Mouse (Mus musculus): Measurements from ENCODE around the gene Ccdc24. TPM values are rescaled to one million over a fixed set of nuclear protein-coding genes. Genes with fewer than 3 reads are reported as not detected.
A peak's percentile ranks its signal among the peaks of the same experiment; 100 is the strongest.

The Ccdc24 gene
- polyA plus RNA-seq, 1 experiment = 15.4 TPM

DNA sequence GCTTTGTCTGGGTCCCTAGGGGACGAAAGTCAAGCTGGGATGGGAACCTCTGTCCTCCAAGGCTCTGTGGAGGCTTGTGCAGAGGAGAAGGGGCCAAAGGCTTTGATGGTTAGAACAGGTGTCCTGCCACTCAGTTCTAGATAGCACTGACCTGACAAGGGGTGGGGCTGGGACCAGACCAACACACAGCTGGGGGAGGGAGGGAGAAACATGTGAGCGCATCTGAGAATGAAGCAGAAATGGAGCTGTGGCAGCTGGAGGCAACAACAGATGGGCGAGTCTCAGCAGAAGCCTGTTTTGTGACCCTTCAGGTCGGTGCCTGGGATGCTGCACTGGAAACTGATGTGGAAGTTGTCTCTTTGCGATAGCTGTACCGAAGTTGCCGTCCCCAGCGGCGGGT, 3.0 kb downstream of the Ccdc24 start:
- no peak for TF ChIP-seq CTCF (IDR thresholded peaks at IDR 0.05; ENCODE audit: insufficient read depth, low read length)
- no peak for DNase-seq
- 68% methylated on average over 9 of the region's 9 CpGs for WGBS
- Histone ChIP-seq H3K4me3 (replicated peaks; ENCODE audit: extremely low read depth, low read depth, low read length) (no peak overlapping the region), H3K4me1 (ENCODE audit: control insufficient read depth, insufficient read depth, low read length) (0 out of 2 replicates have a peak, but pooled peaks cover 2% of the 10 kb centered on the region)

DNA sequence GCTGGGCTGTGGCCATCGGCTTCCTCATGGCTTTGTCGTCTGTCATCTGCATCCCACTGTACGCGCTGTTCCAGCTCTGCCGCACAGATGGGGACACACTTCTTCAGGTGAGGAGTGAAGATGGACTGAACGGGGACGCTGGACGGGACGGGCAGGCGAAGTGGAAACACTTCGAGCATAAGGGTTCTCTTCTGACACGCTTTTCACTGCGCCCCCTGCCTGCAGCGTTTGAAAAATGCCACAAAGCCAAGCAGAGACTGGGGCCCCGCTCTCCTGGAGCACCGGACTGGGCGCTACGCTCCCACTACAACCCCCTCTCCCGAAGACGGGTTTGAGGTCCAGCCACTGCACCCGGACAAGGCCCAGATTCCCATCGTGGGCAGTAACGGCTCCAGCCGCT, 4.5 kb downstream of the Ccdc24 start:
- TF ChIP-seq CTCF (IDR thresholded peaks at IDR 0.05; ENCODE audit: insufficient read depth, low read length) (peak; percentile 66), POLR2A (IDR thresholded peaks at IDR 0.05; ENCODE audit: borderline replicate concordance, extremely low read depth, low read depth, low read length) (no peak)
- H3K4me3 ChIP-seq (replicated peaks; ENCODE audit: extremely low read depth, low read depth, low read length) = no peak overlapping the region
- H3K4me1 ChIP-seq (ENCODE audit: control insufficient read depth, insufficient read depth, low read length) = 0 out of 2 replicates have a peak, but pooled peaks cover 2% of the 10 kb centered on the region
- DNase-seq = peak; percentile 68
- WGBS = 21% methylated on average over 24 of the region's 24 CpGs

DNA sequence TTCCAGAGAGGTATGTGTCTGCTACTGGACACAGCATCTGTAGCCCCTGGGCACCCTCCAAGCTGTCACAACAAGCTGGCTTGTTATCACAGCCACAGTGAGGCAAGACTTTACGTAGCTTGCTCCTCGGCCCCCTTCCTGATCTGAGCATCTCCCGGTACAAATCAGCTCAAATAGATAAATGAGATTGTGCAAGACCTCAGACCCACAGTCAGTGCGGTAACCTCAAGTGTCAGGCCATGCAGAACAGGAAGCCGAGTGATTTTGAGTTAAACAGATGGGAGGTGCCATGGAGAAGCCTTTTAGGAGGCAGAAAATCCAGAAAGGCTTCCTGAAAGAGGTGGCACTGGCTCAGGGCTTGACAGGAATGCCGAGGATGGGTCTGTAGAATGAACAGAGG, 5.4 kb downstream of the Ccdc24 start:
- 61% methylated on average over 6 of the region's 6 CpGs for WGBS
- Histone ChIP-seq H3K4me1 (ENCODE audit: control insufficient read depth, insufficient read depth, low read length) (0 out of 2 replicates have a peak, but pooled peaks cover 2% of the 10 kb centered on the region), H3K4me3 (replicated peaks; ENCODE audit: extremely low read depth, low read depth, low read length) (no peak overlapping the region)
- TF ChIP-seq POLR2A (IDR thresholded peaks at IDR 0.05; ENCODE audit: borderline replicate concordance, extremely low read depth, low read depth, low read length) = no peak
- no peak for TF ChIP-seq CTCF (IDR thresholded peaks at IDR 0.05; ENCODE audit: insufficient read depth, low read length)
- no peak for DNase-seq

DNA sequence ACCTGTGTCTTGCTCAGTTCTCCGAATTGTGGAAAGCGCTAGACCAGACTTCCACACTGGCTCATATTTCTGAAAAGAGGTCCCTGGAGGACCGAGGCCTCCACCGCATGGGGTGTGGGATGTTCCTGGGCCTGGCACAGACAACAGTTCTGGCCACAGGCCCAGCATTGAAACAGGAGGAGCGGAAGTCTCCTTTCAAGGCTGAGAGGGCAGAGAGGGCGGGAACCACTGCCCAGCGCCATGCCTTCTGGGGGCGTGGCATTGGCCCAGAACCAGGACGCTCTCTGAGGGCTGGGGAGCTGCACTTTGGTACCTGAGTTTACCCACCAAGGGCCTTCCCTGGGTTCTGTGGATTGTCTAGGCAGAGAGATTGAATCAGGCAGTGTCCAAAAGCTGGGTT, 6.3 kb downstream of the Ccdc24 start:
- Histone ChIP-seq H3K4me3 (replicated peaks; ENCODE audit: extremely low read depth, low read depth, low read length) (no peak overlapping the region), H3K4me1 (ENCODE audit: control insufficient read depth, insufficient read depth, low read length) (0 out of 2 replicates have a peak, but pooled peaks cover 2% of the 10 kb centered on the region)
- 21% methylated on average over 9 of the region's 9 CpGs for WGBS
- TF ChIP-seq CTCF (IDR thresholded peaks at IDR 0.05; ENCODE audit: insufficient read depth, low read length) = no peak
- TF ChIP-seq POLR2A (IDR thresholded peaks at IDR 0.05; ENCODE audit: borderline replicate concordance, extremely low read depth, low read depth, low read length) = no peak
- peak; percentile 79 for DNase-seq

DNA sequence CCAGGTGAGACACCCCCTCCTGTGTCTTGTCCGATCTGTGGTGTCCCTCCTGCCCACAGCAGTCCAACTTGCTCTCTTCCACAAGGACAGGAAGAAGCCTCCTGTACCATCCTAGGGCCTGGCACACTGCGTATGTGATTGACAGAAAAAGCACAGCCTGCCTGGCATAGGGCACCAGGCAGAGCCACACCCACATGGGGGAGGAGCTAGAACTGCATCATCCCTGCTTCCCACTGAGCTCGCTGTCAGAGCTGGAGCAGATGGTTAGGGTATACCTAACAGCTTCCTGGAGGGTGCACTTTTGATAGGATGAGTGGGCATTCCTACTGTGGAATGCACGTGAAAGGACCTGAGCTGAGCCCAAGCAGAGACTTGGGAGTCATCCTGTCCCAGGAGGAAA, 9.5 kb downstream of the Ccdc24 start:
- Histone ChIP-seq H3K4me3 (replicated peaks; ENCODE audit: extremely low read depth, low read depth, low read length) (no peak overlapping the region), H3K4me1 (ENCODE audit: control insufficient read depth, insufficient read depth, low read length) (0 out of 2 replicates have a peak, but pooled peaks cover 2% of the 10 kb centered on the region)
- no peak for DNase-seq
- WGBS = 46% methylated on average over 4 of the region's 4 CpGs
- TF ChIP-seq CTCF (IDR thresholded peaks at IDR 0.05; ENCODE audit: insufficient read depth, low read length) (no peak), POLR2A (IDR thresholded peaks at IDR 0.05; ENCODE audit: borderline replicate concordance, extremely low read depth, low read depth, low read length) (no peak)

DNA sequence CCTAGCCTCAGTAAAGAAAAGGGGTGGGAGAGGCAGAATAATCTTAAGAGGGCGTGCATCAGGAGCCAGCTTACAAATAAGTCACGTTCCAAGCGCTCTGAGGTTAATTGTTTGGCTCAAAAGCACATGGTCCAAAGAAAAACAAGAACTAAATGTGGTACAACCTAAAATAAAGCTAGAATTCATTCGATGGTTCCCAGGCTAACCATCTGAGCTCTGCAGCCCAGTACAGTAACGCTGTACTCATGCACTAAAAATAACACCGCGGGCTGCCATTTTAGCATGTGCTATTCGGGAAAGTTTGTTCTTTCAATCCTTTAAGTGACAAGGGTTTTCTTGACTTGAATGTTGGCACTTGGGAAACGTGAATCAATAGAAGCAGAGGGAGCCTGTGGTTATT, 11.8 kb downstream of the Ccdc24 start:
- Histone ChIP-seq H3K4me3 (replicated peaks; ENCODE audit: extremely low read depth, low read depth, low read length) (no peak overlapping the region), H3K4me1 (ENCODE audit: control insufficient read depth, insufficient read depth, low read length) (no peaks in the 10 kb centered on the region)
- 79% methylated on average over 9 of the region's 9 CpGs for WGBS
- TF ChIP-seq CTCF (IDR thresholded peaks at IDR 0.05; ENCODE audit: insufficient read depth, low read length) = no peak
- no peak for TF ChIP-seq POLR2A (IDR thresholded peaks at IDR 0.05; ENCODE audit: borderline replicate concordance, extremely low read depth, low read depth, low read length)
- DNase-seq = no peak

DNA sequence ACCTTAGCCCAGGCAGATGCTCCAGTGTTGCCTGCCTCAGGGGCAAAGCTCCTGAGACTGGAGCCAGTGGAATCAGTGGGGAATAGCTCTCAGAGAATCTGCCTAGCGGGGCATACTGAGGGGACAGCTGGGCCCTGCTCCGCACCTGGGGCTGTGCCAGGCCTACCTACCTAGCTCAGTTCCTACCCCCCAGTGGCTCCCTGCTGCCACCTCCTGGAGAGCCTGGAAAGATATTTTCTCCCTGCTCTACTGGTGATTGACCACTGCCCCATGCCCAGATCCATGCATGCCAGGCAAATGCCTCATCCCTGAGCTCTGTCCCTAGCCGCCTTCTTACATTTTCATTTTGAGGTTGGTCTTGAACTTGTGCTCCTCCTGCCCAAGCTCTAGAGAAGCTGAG, 13.6 kb downstream of the Ccdc24 start:
- no peaks in the 10 kb centered on the region for H3K4me1 ChIP-seq (ENCODE audit: control insufficient read depth, insufficient read depth, low read length)
- peak; percentile 77 for DNase-seq
- H3K4me3 ChIP-seq (replicated peaks; ENCODE audit: extremely low read depth, low read depth, low read length) = no peak overlapping the region
- TF ChIP-seq POLR2A (IDR thresholded peaks at IDR 0.05; ENCODE audit: borderline replicate concordance, extremely low read depth, low read depth, low read length) (no peak), CTCF (IDR thresholded peaks at IDR 0.05; ENCODE audit: insufficient read depth, low read length) (peak; percentile 71)
- WGBS = 64% methylated on average over 3 of the region's 3 CpGs

DNA sequence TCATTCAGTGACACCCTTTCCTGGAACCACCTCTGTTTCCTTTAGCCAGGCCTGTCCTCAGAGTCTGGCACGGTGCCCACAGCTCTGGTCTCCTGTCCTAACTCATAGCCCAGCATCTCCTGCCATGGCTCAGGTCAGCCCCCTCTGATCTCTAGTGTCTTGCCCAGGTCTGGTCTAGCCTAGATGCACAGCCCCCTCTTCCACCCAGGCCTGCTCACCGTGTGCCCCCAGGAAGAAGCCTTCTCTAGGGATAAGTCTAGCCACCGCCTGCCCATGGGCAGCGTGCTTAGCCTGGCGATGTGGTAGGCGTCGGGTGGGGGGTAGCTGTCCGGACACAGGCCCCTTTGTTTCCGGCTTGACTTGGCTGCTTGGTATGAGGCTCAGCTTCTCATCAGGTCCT, 17.2 kb downstream of the Ccdc24 start:
- Histone ChIP-seq H3K4me3 (replicated peaks; ENCODE audit: extremely low read depth, low read depth, low read length) (no peak overlapping the region), H3K4me1 (ENCODE audit: control insufficient read depth, insufficient read depth, low read length) (no peaks in the 10 kb centered on the region)
- no peak for TF ChIP-seq CTCF (IDR thresholded peaks at IDR 0.05; ENCODE audit: insufficient read depth, low read length)
- no peak for TF ChIP-seq POLR2A (IDR thresholded peaks at IDR 0.05; ENCODE audit: borderline replicate concordance, extremely low read depth, low read depth, low read length)
- 71% methylated on average over 9 of the region's 9 CpGs for WGBS
- no peak for DNase-seq

DNA sequence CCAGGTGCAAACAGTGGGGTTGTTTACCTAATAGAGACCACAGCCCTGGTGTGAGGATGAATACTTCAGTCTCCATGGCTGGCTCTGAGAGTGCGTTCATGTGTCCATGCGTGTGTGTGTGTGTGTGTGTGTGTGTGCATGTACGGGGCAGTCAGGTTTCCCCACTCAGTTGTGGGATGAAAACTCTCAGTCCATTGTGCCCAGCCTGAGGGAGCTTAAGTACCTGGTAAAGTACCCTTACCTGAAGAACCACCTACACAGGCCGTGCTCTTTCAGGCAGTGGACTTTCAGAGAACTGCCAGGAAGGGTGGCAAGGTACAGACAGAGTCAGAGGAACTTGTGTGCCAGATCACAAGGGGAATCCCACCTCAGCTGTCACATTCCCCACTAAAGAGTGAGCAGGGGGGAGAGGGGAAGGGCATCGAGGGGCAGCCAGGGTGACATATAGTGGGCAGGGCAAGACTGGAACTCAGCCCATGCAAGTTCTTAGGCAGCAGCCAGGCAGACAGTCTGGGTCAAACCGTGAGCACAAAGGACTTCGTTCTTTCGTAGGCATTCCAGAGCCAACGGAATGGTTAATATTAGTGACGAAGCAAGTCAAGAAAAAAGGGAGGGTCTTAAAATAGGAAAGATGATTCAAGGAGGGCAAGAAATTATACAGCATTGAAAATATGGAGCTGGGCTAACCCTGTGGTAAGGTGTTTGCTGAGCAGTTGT, 20.0 kb downstream of the Ccdc24 start:
- TF ChIP-seq POLR2A (IDR thresholded peaks at IDR 0.05; ENCODE audit: borderline replicate concordance, extremely low read depth, low read depth, low read length) = no peak
- TF ChIP-seq CTCF (IDR thresholded peaks at IDR 0.05; ENCODE audit: insufficient read depth, low read length) = no peak
- DNase-seq = no peak
- WGBS = 69% methylated on average over 10 of the region's 10 CpGs
- Histone ChIP-seq H3K4me3 (replicated peaks; ENCODE audit: extremely low read depth, low read depth, low read length) (no peak overlapping the region), H3K4me1 (ENCODE audit: control insufficient read depth, insufficient read depth, low read length) (no peaks in the 10 kb centered on the region)

DNA sequence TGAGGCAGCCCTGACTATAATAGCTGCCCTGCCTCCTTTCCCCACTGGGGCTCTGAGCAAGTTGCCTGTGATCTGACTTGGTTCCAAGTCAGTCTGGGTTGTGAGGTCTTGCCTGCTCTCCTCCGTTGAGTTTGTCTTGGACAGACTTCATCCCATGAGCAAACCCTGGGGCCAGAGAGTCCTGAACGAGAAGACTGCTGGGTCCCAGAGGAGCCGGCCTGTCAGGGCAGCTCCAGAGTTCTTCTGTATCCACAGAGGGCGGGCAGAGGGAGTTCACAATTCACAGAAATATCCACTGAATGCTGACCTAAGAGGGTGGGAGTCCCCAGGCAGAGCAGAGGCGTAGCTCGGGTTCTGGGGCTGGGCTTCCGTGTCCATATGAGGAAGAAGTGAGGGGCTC, 21.5 kb downstream of the Ccdc24 start:
- DNase-seq = no peak

More for the DNA sequence above, 21.5 kb downstream of the Ccdc24 start:
- Histone ChIP-seq H3K4me3 (replicated peaks; ENCODE audit: extremely low read depth, low read depth, low read length) (no peak overlapping the region), H3K4me1 (ENCODE audit: control insufficient read depth, insufficient read depth, low read length) (no peaks in the 10 kb centered on the region)
- 74% methylated on average over 7 of the region's 7 CpGs for WGBS
- TF ChIP-seq CTCF (IDR thresholded peaks at IDR 0.05; ENCODE audit: insufficient read depth, low read length) (no peak), POLR2A (IDR thresholded peaks at IDR 0.05; ENCODE audit: borderline replicate concordance, extremely low read depth, low read depth, low read length) (no peak)
